Mouse (Mus musculus): Measurements from ENCODE around the gene Cpvl. TPM values are rescaled to one million over a fixed set of nuclear protein-coding genes. Genes with fewer than 3 reads are reported as not detected.
A peak's percentile ranks its signal among the peaks of the same experiment; 100 is the strongest.

Cpvl gene
- total RNA-seq, 2 experiments from 2014 or later, result not detected

GRCm38 (mm10) chr6:53844626-53845025 is 133.8 kb downstream of the Cpvl start:
- DNase-seq, result no peak
- intact Hi-C loops (cut with DNase I), result no loop called here

DNA sequence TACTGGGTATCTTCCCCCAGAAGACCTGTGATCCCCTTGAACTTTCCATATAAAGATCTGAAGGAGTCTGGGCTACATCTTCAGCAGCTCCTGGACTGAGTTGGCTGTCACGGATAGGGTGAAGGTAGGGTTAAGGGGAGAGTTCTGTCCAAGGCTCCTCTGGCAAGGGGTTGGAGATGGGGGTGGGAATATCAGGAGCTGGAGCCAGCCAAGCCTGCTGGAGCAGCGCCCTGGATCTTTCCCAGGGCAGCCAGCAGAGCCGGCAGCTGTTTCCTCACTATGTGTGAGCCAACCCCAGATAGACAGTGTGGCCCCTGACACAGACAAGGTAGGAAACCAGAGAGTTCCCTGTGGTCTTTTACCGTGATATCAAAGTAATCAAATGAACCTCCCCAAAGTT is 153.3 kb downstream of the Cpvl start:
- intact Hi-C loops (cut with DNase I), result no loop called here

More for the DNA sequence above, 153.3 kb downstream of the Cpvl start:
- DNase-seq, result peak; percentile 83 to 85

Other genes starting within 250 kb of the Cpvl start
- 1 to 10 TPM; 9.3 to 9.9 TPM for gene Tril, start 157.8 kb downstream of the Cpvl start, total RNA-seq (2021)
- 1 to 10 TPM; 3.7 to 4.3 TPM for gene Chn2, start 60.9 kb upstream of the Cpvl start, total RNA-seq (2021)